Mouse (Mus musculus) lung, adult 2 months (tissue): ENCODE results near the gene Cd200. TPM values are rescaled to one million over a fixed set of nuclear protein-coding genes. Genes with fewer than 3 reads are reported as not detected.

ENCODE experiments used
- DNase-seq: peaks from one replicate; pipeline ENCODE4 v3.0.0; 2022
- H3K4me1 ChIP-seq: fragments of 200-500 bp; 2 replicates; pipeline ENCODE4 v1.6.1; 2011; ENCODE audit warnings: low read length; ENCODE audit not compliant: control insufficient read depth, insufficient read depth
- H3K4me3 ChIP-seq: fragments of 200-500 bp; replicated peaks from 2 replicates; pipeline ENCODE3; 2011; ENCODE audit warnings: low read depth, mild to moderate bottlenecking, control low read depth, low read length; ENCODE audit errors: extremely low read depth
- CTCF ChIP-seq: fragments of 200-500 bp; IDR thresholded peaks from 2 replicates; pipeline ENCODE4 v1.5.1; 2011; ENCODE audit warnings: mild to moderate bottlenecking, low read length, control low read depth; ENCODE audit not compliant: insufficient read depth
- POLR2A ChIP-seq: fragments of 200-500 bp; IDR thresholded peaks from 2 replicates; pipeline ENCODE4 v1.6.1; 2011; ENCODE audit warnings: low read depth, mild to moderate bottlenecking, control low read depth, low read length, borderline replicate concordance; ENCODE audit errors: extremely low read depth
- WGBS: fragments of 180-500 bp; shearing (Covaris S2); methylation state at CpG from one replicate; pipeline ENCODE4 v1.1.7; 2018; 5-methylcytosine and 5-hydroxymethylcytosine counted together
- polyA plus RNA-seq: library from polyadenylated mRNA; depleted of rRNA; stranded (reverse); fragments of >200 nt; gene quantifications from 2 replicates; pipeline ENCODE4 v1.2.3, GENCODE M21; 2012; rRNA removed

The Cd200 gene
- polyA plus RNA-seq, 1 experiment = 212 TPM

DNA sequence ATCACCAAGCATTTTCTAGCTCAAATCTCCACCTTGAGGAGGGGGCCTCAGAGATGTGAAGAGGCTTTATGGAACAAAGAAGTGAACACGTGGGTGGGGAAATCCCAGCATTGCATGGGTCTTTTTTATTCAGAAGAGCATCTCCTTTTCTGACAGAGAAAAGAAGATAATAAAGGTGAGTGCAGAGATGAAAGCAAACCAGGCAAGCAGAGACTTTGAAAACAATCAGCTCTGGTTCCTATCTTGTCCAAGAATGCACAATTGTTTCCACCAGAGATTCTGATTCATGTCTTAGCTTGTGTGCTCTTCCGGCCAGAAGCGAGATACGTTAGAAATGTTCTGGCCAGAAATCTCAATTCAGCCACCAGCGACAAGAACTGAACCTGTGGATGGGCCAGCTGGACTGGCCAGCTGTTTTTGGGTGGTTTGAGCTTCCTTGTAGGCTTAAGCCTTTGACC is 61.9 kb downstream of the Cd200 start:
- peaks cover 5% of the 10 kb centered on the region for H3K4me1 ChIP-seq
- no peak overlapping the region for H3K4me3 ChIP-seq
- DNase-seq = no peak
- whole genome bisulfite sequencing = 80% methylated on average over 5 of the region's 5 CpGs
- no peak for TF ChIP-seq POLR2A
- no peak for TF ChIP-seq CTCF

DNA sequence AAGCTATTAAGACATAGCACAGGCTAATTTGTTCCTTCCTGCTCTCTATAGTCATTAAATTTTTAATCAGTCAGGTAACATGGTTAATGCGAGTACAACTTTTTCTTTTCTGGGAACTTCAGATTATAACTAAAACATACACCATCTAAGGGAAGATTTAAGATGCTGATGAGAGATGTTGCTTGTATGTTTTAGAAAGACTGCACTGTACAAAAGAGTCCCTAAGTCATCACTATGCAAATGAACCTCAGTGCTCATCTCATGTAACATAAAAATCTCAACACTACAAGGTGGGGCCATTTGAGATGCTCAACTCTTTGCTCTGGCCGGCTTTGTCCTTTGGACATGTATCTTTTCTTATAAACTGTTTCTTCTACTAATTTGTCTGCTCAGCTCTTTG is 62.5 kb downstream of the Cd200 start:
- Histone ChIP-seq H3K4me1 (peaks cover 5% of the 10 kb centered on the region), H3K4me3 (no peak overlapping the region)
- 91% methylated on average over 2 of the region's 2 CpGs for WGBS
- no peak for DNase-seq
- TF ChIP-seq CTCF (no peak), POLR2A (no peak)

DNA sequence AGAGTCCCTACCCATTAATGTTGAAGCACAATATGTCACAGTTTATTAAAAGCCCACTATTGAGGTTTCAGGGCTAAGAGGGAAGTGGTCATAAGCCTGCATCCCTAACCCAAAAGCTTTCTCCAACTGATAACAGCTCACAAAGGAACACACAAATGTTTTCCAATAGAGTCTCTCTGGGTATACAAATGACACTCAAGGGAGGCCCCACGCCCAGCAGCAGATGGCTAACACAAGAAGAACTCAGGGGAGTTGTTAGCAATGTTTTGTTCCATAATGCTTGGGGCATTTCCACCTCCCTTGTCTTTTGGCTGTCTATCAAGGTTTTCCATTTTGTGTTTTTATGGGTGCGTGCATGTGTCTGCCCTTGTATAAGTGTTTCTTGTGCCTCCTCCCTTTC is 64.0 kb downstream of the Cd200 start:
- H3K4me1 ChIP-seq = peaks cover 5% of the 10 kb centered on the region
- TF ChIP-seq POLR2A (no peak), CTCF (no peak)
- WGBS = 58% methylated on average over 2 of the region's 2 CpGs
- no peak for DNase-seq
- H3K4me3 ChIP-seq = no peak overlapping the region

DNA sequence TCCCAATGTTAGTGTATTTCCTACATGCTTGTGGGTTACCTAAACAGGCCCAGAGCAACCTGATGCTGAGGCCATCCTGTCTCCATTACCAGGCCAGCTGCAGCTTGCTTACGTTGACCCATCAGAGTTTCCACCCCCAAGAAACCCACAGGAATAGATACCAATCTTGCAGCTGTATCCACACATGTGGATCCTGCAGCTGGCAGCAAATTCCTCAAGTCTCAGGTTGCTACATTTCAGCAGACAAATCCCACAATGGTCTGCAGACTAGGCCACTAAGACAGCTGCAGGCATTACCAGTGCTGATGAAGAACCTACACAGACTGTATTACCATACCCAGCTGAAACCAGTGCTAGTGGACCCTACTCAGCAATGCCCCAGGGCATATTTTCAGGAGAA is 72.4 kb downstream of the Cd200 start:
- no peak for TF ChIP-seq POLR2A
- no peak for TF ChIP-seq CTCF
- DNase-seq = no peak
- no peaks in the 10 kb centered on the region; the same call in 1 of the 2 replicates for H3K4me1 ChIP-seq
- 78% methylated on average over 1 of the region's 1 CpGs for whole genome bisulfite sequencing
- no peak overlapping the region for H3K4me3 ChIP-seq

DNA sequence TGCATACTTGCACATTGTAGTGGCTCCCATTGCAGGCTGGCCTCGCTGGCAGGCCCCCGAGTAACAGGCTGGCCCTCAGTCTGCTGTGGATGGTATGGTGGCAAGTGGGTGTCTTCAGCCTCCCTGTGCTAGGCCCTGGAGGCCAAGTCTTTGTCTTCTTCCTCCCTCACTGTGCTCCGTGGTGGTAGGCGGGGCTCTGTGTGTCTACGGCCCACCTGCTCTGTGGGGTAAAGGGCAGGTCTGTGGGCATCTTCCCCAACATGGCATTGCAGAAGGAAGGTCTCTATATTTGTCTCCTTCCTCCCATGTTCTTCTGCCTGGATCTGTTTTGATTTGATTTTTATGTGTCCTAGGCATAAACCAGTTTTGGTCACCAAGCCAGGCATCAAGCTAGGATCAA is 74.0 kb downstream of the Cd200 start:
- 91% methylated on average over 5 of the region's 5 CpGs for WGBS
- H3K4me1 ChIP-seq = peaks cover 8% of the 10 kb centered on the region
- TF ChIP-seq POLR2A = no peak
- no peak for TF ChIP-seq CTCF
- no peak for DNase-seq
- H3K4me3 ChIP-seq = no peak overlapping the region

DNA sequence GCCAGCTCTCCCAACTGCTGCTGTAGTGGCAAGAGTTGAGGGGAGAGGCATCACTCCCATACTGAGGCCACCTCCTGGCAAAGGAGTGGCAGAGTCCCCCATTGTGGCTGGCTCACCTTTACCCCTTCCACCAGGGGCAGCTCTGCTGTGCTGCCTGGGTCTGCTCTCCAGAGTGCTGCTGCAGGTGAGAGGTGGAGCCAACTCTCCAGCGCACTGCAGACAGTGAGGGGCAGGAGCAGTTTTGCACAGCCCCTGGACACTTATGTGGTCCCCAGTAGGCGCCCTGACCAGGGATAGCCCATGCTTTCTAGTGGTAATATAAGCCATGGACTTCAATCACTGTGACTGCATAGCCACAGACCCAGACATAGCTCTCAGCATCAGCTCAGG is 74.5 kb downstream of the Cd200 start:
- H3K4me1 ChIP-seq = peaks cover 10% of the 10 kb centered on the region
- TF ChIP-seq CTCF = no peak
- no peak for TF ChIP-seq POLR2A
- DNase-seq = no peak
- no peak overlapping the region for H3K4me3 ChIP-seq
- 92% methylated on average over 2 of the region's 2 CpGs for WGBS

DNA sequence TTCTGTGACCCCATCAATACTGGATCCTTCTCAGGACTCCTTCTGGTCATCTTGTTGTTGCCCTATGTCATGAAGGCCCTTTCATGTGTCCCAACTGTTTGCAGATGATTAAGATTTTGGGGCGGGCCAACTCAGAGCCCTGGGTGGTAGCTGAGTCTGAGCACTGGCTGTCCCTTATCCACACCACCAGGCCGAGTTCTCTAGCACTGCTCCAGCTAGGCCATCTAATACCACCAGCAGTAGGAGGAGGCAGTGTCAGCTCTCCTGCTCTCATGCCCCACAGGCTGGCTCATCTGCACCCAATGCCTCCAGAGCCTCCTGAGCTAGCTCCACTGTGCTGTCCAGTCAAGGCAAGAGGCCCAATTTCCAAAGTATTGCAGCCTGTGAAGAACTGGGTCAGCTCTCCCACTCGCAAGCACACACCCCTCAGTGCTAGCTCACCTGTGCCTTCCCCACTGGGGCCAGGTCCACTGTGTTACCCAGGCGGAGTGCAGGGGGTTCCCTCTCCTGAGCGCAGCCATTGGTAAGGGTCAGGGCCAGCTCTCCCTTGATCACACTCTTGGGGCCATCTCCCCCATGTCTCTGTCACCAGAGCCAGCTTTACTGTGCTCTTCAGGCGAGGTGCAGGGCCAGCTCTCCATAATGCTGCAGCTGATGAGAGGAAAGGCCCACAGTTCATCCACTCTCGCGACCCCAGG is 75.0 kb downstream of the Cd200 start:
- no peak for DNase-seq
- no peak for TF ChIP-seq POLR2A
- TF ChIP-seq CTCF = no peak
- 89% methylated on average over 8 of the region's 8 CpGs for WGBS
- Histone ChIP-seq H3K4me1 (peaks cover 13% of the 10 kb centered on the region), H3K4me3 (no peak overlapping the region)

DNA sequence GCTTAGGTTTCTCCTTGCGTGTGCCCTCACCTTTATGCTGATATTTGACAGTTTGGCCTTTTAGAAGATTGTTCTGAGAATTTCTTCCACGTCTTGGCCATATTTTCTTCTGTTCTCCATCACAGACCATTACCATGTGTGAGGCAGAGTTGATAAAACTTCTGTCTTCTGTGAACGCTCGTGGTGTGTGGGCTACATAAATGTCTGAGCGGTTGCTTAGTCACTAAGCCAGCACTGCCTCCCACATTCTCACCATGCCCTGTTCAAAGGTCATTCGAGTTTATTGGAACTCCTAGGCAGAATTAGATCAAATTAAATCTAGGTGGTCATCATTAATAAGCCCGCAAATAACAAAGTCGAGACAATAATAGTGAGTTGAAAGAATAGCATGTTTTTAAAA is 76.3 kb downstream of the Cd200 start:
- Histone ChIP-seq H3K4me3 (no peak overlapping the region), H3K4me1 (peaks cover 16% of the 10 kb centered on the region)
- TF ChIP-seq POLR2A = no peak
- no peak for TF ChIP-seq CTCF
- DNase-seq = no peak
- 83% methylated on average over 8 of the region's 8 CpGs for WGBS

Other genes starting within 250 kb of the Cd200 start
- 2.0 and 4.6 TPM in 2 replicates for gene Btla, start 184.7 kb downstream of the Cd200 start, polyA plus RNA-seq
- 0.05 TPM in 1 of 2 replicates, not detected in the other for gene Gm609, start 83.9 kb upstream of the Cd200 start, polyA plus RNA-seq
- gene Gm17783, start 123.0 kb upstream of the Cd200 start, polyA plus RNA-seq = not detected in 2 replicates
- gene Slc9c1, start 126.3 kb upstream of the Cd200 start, polyA plus RNA-seq = not detected in 2 replicates
- gene Gcsam, start 201.3 kb upstream of the Cd200 start, polyA plus RNA-seq = 0.30 and 0.41 TPM in 2 replicates
- gene BC016579, start 245.0 kb upstream of the Cd200 start, polyA plus RNA-seq = 0.05 and 0.17 TPM in 2 replicates